Mouse (Mus musculus): ENCODE results near the gene Jhy. TPM values are rescaled to one million over a fixed set of nuclear protein-coding genes. Genes with fewer than 3 reads are reported as not detected.

Jhy gene
- total RNA-seq, 2 experiments from 2014 or later: not detected

DNA sequence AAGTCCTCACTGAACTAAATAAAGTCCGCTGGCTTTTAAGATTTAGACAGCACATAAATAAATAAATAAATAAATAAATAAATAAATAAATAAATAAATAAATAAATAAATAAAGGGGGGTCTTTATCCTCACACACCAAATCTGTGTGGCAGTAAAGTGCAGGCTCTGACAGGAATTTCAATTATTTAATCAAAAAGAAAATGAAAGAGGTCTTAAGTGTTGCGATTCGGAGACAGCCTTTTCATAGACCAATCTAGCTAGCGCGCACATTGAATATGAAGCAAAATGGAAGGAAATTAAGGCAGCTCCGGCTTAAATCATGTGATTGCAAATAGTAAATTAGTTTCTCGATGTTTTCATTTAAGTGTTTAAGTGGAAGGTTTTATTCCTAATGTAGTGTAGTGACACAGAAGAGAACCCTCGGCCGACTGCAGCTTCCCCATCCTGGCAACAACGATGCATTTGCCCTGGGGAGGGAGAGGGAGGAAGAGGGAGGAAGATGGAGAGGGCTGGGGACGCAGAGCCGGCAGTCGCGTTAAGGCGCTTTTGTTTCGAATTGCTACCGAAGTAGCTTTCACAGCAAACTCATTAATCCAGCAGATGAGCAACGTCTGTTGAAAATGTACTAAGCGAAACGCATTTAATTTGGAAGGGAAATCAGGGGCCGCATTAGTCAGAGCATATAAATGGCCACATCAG is 105.3 kb downstream of the Jhy start:
- DNase-seq: no peak

DNA sequence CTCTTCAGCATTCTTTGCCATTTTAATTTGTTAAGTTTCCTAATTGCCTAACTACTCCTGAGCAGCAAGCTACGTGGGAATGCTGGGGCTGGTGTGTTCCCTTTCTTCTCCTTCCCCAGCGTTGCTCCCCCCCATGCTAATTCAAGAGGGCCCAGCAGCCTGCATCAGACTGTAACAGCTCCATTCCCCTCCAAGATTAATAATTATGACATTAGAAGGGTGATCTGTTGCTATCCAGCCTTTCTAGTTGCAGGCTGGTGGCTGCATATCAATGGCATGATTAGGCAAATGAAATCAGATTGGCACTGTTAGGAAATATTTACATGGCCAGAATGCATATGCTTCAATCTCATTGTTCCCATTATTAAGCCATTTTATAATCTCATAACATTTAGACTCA is 112.4 kb downstream of the Jhy start:
- DNase-seq: no peak

Other genes starting within 250 kb of the Jhy start
- 1,000 to 10,000 TPM; 1,183 to 1,197 TPM for gene Hspa8, start 163.1 kb downstream of the Jhy start, total RNA-seq (2021)
- gene Bsx, start 90.0 kb downstream of the Jhy start, total RNA-seq (2021): not detected
- gene Crtam, start 40.5 kb upstream of the Jhy start, total RNA-seq (2021): not detected
- 1 to 10 TPM in 1 of 2 experiments, under 1 TPM in 1; 0.38 to 1.3 TPM for gene Ubash3b, start 197.6 kb upstream of the Jhy start, total RNA-seq (2021)

Measured in gastrocnemius, postnatal 25 days (tissue).